Mouse (Mus musculus) embryo, embryonic 10 days (tissue): ENCODE measurements around the gene Ccdc73.
"Not testable (repeated sequence)": the region's sequence is repeated elsewhere in the genome, so short reads cannot be mapped to it uniquely, and the experiment has no call there.

Source experiments
- DNase-seq: peaks from one replicate; pipeline ENCODE4 v3.0.0-alpha.2; 2015; ENCODE audit warnings: low spot score

Gene Ccdc73

GRCm38 (mm10) chr2:104867282-104867855 is at the start of gene Ccdc73:
Gene Ccdc73 (plus strand): TSS chr2:104867805.
- no peak for DNase-seq

GRCm38 (mm10) chr2:104818763-104819162 is 48.8 kb upstream of the Ccdc73 start:
- not testable (repeated sequence) for DNase-seq

- no peak for DNase-seq
Measured at GRCm38 (mm10) chr2:104826191-104826590, 41.4 kb upstream of the Ccdc73 start.

GRCm38 (mm10) chr2:104832486-104832885 is 35.1 kb upstream of the Ccdc73 start:
- DNase-seq, result no peak

- no peak for DNase-seq
Measured at GRCm38 (mm10) chr2:104840974-104841373, 26.6 kb upstream of the Ccdc73 start.

- DNase-seq, result no peak
Measured at GRCm38 (mm10) chr2:104841736-104842135, 25.9 kb upstream of the Ccdc73 start.

- no peak for DNase-seq
Measured at GRCm38 (mm10) chr2:104842559-104842958, 25.0 kb upstream of the Ccdc73 start.

GRCm38 (mm10) chr2:104846638-104847414 is 20.8 kb upstream of the Ccdc73 start:
- DNase-seq, result peak; percentile 27

- peak; percentile 60 for DNase-seq
Measured at GRCm38 (mm10) chr2:104847645-104848044, 20.0 kb upstream of the Ccdc73 start.

- DNase-seq, result peak; percentile 11
Measured at GRCm38 (mm10) chr2:104848235-104849161, 19.1 kb upstream of the Ccdc73 start.

GRCm38 (mm10) chr2:104849276-104849990 is 18.2 kb upstream of the Ccdc73 start, which contains the start of gene Prrg4:
Gene Prrg4 (minus strand): TSS chr2:104849876.
- peak; percentile 73 for DNase-seq

- DNase-seq, result no peak
Measured at GRCm38 (mm10) chr2:104849991-104850359, 17.6 kb upstream of the Ccdc73 start.

GRCm38 (mm10) chr2:104851686-104852085 is 15.9 kb upstream of the Ccdc73 start:
- DNase-seq, result peak; percentile 40

- no peak for DNase-seq
Measured at GRCm38 (mm10) chr2:104852546-104852945, 15.1 kb upstream of the Ccdc73 start.

- DNase-seq, result no peak
Measured at GRCm38 (mm10) chr2:104854836-104855235, 12.8 kb upstream of the Ccdc73 start.

GRCm38 (mm10) chr2:104855732-104856131 is 11.9 kb upstream of the Ccdc73 start:
- no peak for DNase-seq

- no peak for DNase-seq
Measured at GRCm38 (mm10) chr2:104856218-104856617, 11.4 kb upstream of the Ccdc73 start.

GRCm38 (mm10) chr2:104858083-104858482 is 9.5 kb upstream of the Ccdc73 start:
- not testable (repeated sequence) for DNase-seq

GRCm38 (mm10) chr2:104859060-104859459 is 8.5 kb upstream of the Ccdc73 start:
- no peak for DNase-seq

GRCm38 (mm10) chr2:104860426-104860825 is 7.2 kb upstream of the Ccdc73 start:
- no peak for DNase-seq

- DNase-seq, result no peak
Measured at GRCm38 (mm10) chr2:104864176-104864860, 3.3 kb upstream of the Ccdc73 start.
